Mouse (Mus musculus): Measurements from ENCODE around the gene Aff4.
"Not testable (repeated sequence)": the region's sequence is repeated elsewhere in the genome, so short reads cannot be mapped to it uniquely, and the experiment has no call there.

- not testable (repeated sequence) for TF ChIP-seq CTCF, EP300 (IDR thresholded peaks at IDR 0.05; ENCODE audit: low read depth)
These were observed 37.8 kb upstream of the Aff4 start for GRCm38 (mm10) chr11:53312823-53313222.
